Mouse (Mus musculus): Measurements from ENCODE around the gene Olfr667. TPM values are rescaled to one million over a fixed set of nuclear protein-coding genes. Genes with fewer than 3 reads are reported as not detected.
"Not testable (repeated sequence)": the region's sequence is repeated elsewhere in the genome, so short reads cannot be mapped to it uniquely, and the experiment has no call there.

The Olfr667 gene
- not detected in 2 replicates for total RNA-seq (2012; rRNA removed)
- total RNA-seq (2014; rRNA removed), result not detected in 2 replicates
- not detected in 2 replicates for polyA plus RNA-seq (2012; ENCODE audit: insufficient read length, low read depth)

DNA sequence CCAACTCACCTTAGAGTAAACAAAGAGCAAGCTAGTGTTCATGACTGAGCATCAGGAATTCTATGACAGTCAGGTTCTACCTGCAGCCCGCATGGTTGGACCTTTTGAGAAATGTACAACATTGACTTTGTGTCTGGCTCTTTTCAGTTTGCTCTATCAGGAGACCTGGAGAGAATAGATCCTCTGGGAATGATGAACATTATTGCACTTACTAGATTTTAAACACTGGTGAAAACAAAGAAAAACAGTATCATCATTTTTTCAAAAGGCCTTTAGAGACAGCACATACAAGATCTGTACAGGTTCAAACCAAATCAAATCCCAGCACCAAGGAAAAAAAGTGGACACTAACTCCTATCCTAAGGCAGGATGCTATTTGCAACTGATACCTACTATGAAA, at the start of gene Olfr667:
TSS of gene Olfr667 (minus strand) at position 101 of the 400 bp plus-strand sequence.
- no peaks in the 10 kb centered on the region for H3K4me1 ChIP-seq (ENCODE audit: control insufficient read depth in 1 of 2, insufficient read depth in 2 of 2)
- no peaks in the 10 kb centered on the region for H3K27me3 ChIP-seq (replicated peaks)
- H3K4me2 ChIP-seq (ENCODE audit: insufficient read depth, low read depth, poor library complexity, severe bottlenecking), result no peak within 1 kb of the TSS
- H3K79me2 ChIP-seq (replicated peaks; ENCODE audit: control insufficient read depth, extremely low read depth, insufficient read depth, poor library complexity, severe bottlenecking), result no peaks in the 10 kb centered on the region
- DNase-seq (ENCODE audit: extremely low read depth), result no peak
- no peak within 1 kb of the TSS for H3K27ac ChIP-seq (ENCODE audit: insufficient read depth, low read depth)
- H3K9me3 ChIP-seq (replicated peaks; ENCODE audit: low read length), result no peaks in the 10 kb centered on the region
- in situ Hi-C loops (cut with MboI; ENCODE audit: low pct_ligation_motif_present, low pct_unique_long_range_greater_than_20kb, low sequenced_read_pairs) (no loop called here), dilution Hi-C loops (cut with MboI; ENCODE audit: extremely low pct_ligation_motif_present, extremely low pct_unique_long_range_greater_than_20kb, low sequenced_read_pairs) (no loop called here)
- H3K9ac ChIP-seq (ENCODE audit: insufficient read depth, low read depth), result no peak within 1 kb of the TSS
- no peak for TF ChIP-seq JUND (conservative IDR thresholded peaks at IDR 0.05; ENCODE audit: low read depth, low read length)
- no peak for TF ChIP-seq TBP (conservative IDR thresholded peaks at IDR 0.05; ENCODE audit: low read depth, low read length)
- TF ChIP-seq SIN3A (IDR thresholded peaks at IDR 0.05; ENCODE audit: low read length), result no peak
- no peak for TF ChIP-seq RAD21 (IDR thresholded peaks at IDR 0.05; ENCODE audit: low read depth, low read length)
- no peak for TF ChIP-seq ETS1 (conservative IDR thresholded peaks at IDR 0.05; ENCODE audit: low read depth, low read length)
- no peak for TF ChIP-seq UBTF (IDR thresholded peaks at IDR 0.05; ENCODE audit: low read depth, low read length)
- TF ChIP-seq ZC3H11A (IDR thresholded peaks at IDR 0.05; ENCODE audit: low read depth, low read length), result no peak
- TF ChIP-seq POLR2AphosphoS2 (IDR thresholded peaks at IDR 0.05; ENCODE audit: low read depth, low read length), result no peak
- no peak for TF ChIP-seq MAFK (IDR thresholded peaks at IDR 0.05; ENCODE audit: insufficient replicate concordance, low read length)
- TF ChIP-seq MXI1 (IDR thresholded peaks at IDR 0.05; ENCODE audit: low read depth, low read length), result no peak
- TF ChIP-seq E2F4 (IDR thresholded peaks at IDR 0.05; ENCODE audit: insufficient replicate concordance, low read depth, low read length), result no peak
- TF ChIP-seq MEF2A (IDR thresholded peaks at IDR 0.05; ENCODE audit: borderline replicate concordance, low read depth, low read length), result no peak
- no peak for TF ChIP-seq EP300 (IDR thresholded peaks at IDR 0.05; ENCODE audit: low read length)
- H3K4me3 ChIP-seq (replicated peaks in 1 of 3; ENCODE audit: low read depth in 2 of 3, low read length in 2 of 3, poor library complexity in 1 of 3), result no peak within 1 kb of the TSS
- no peaks in the 10 kb centered on the region for H3K36me3 ChIP-seq (replicated peaks in 1 of 2; ENCODE audit: control insufficient read depth in 1 of 2, insufficient read depth in 1 of 2, low read length in 1 of 2)

DNA sequence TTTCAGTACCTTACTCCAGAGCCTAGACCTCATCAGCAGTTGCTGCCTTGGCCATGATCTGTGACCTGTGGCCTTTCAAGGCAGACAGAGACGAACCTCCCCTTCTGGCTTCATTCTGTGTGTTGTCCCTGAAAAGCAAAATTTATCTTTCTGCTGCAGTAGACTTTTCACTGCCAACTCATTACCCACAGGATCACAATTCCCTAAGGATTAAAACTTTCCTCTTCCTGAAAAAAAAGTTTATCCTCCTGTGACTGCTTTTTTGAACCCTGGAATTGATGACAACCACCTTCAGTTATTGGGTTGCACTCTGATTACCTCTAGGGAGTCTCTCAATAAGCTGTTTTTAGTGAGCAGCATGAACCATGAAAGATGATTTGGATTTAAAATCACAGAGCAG, 41.2 kb upstream of the Olfr667 start, which contains the start of gene Olfr670:
TSS of gene Olfr670 (minus strand) at position 101 of the 400 bp plus-strand sequence.
- Histone ChIP-seq H3K27ac (ENCODE audit: insufficient read depth, low read depth) (no peak within 1 kb of the TSS), H3K79me2 (replicated peaks; ENCODE audit: control insufficient read depth, extremely low read depth, insufficient read depth, poor library complexity, severe bottlenecking) (no peaks in the 10 kb centered on the region), H3K9me3 (replicated peaks; ENCODE audit: low read length) (no peaks in the 10 kb centered on the region), H3K4me2 (ENCODE audit: insufficient read depth, low read depth, poor library complexity, severe bottlenecking) (no peak within 1 kb of the TSS), H3K27me3 (replicated peaks) (no peaks in the 10 kb centered on the region), H3K36me3 (replicated peaks in 1 of 2; ENCODE audit: control insufficient read depth in 1 of 2, insufficient read depth in 1 of 2, low read length in 1 of 2) (no peaks in the 10 kb centered on the region), H3K4me1 (ENCODE audit: control insufficient read depth in 1 of 2, insufficient read depth in 2 of 2) (no peaks in the 10 kb centered on the region), H3K4me3 (replicated peaks in 1 of 3; ENCODE audit: low read depth in 2 of 3, low read length in 2 of 3, poor library complexity in 1 of 3) (no peak within 1 kb of the TSS), H3K9ac (ENCODE audit: insufficient read depth, low read depth) (no peak within 1 kb of the TSS)
- in situ Hi-C loops (cut with MboI; ENCODE audit: low pct_ligation_motif_present, low pct_unique_long_range_greater_than_20kb, low sequenced_read_pairs), result no loop called here
- dilution Hi-C loops (cut with MboI; ENCODE audit: extremely low pct_ligation_motif_present, extremely low pct_unique_long_range_greater_than_20kb, low sequenced_read_pairs), result no loop called here
- TF ChIP-seq E2F4 (IDR thresholded peaks at IDR 0.05; ENCODE audit: insufficient replicate concordance, low read depth, low read length), result no peak
- TF ChIP-seq HCFC1 (IDR thresholded peaks at IDR 0.05; ENCODE audit: low read depth, low read length), result no peak
- TF ChIP-seq UBTF (IDR thresholded peaks at IDR 0.05; ENCODE audit: low read depth, low read length), result no peak
- no peak for TF ChIP-seq ETS1 (conservative IDR thresholded peaks at IDR 0.05; ENCODE audit: low read depth, low read length)
- TF ChIP-seq BHLHE40 (IDR thresholded peaks at IDR 0.05; ENCODE audit: low read depth, low read length), result no peak
- TF ChIP-seq NRF1 (IDR thresholded peaks at IDR 0.05; ENCODE audit: low read depth, low read length), result no peak
- TF ChIP-seq ELF1 (IDR thresholded peaks at IDR 0.05; ENCODE audit: low read depth, low read length), result no peak
- no peak for DNase-seq (ENCODE audit: extremely low read depth)

DNA sequence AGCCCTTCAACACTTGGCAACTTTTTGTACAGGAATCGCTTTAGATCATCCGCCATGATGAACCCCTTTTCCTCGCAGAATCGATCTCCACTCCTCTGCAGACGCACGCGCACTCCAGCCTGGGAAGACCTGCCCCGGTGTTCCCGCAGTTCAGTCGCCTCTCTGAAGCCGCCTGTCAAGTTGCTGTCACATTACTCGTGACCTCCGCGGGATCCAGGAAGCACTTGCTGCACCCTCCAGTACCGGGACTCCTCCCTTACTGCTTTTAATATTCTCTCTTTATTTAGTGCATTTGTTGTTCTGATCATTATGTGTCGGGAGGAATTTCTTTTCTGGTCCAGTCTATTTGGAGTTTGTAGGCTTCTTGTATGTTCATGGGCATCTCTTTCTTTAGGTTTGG, 29.0 kb upstream of the Olfr667 start:
- dilution Hi-C loops (cut with MboI; ENCODE audit: extremely low pct_ligation_motif_present, extremely low pct_unique_long_range_greater_than_20kb, low sequenced_read_pairs); H3K4me1 ChIP-seq (ENCODE audit: control insufficient read depth in 1 of 2, insufficient read depth in 2 of 2); H3K9ac ChIP-seq (ENCODE audit: insufficient read depth, low read depth); H3K4me2 ChIP-seq (ENCODE audit: insufficient read depth, low read depth, poor library complexity, severe bottlenecking); in situ Hi-C loops (cut with MboI; ENCODE audit: low pct_ligation_motif_present, low pct_unique_long_range_greater_than_20kb, low sequenced_read_pairs); H3K27me3 ChIP-seq (replicated peaks); H3K4me3 ChIP-seq (replicated peaks in 1 of 3; ENCODE audit: low read depth in 2 of 3, low read length in 2 of 3, poor library complexity in 1 of 3); H3K9me3 ChIP-seq (replicated peaks; ENCODE audit: low read length); H3K27ac ChIP-seq (ENCODE audit: insufficient read depth, low read depth); H3K79me2 ChIP-seq (replicated peaks; ENCODE audit: control insufficient read depth, extremely low read depth, insufficient read depth, poor library complexity, severe bottlenecking); DNase-seq (ENCODE audit: extremely low read depth); H3K36me3 ChIP-seq (replicated peaks in 1 of 2; ENCODE audit: control insufficient read depth in 1 of 2, insufficient read depth in 1 of 2, low read length in 1 of 2): not testable (repeated sequence)

Data from CH12.LX (cell line).